Mouse (Mus musculus) MEL (cell line): ENCODE measurements around the gene Zfp827. TPM values are rescaled to one million over a fixed set of nuclear protein-coding genes. Genes with fewer than 3 reads are reported as not detected.

ENCODE experiments used
- DNase-seq: peaks from one replicate; pipeline ENCODE4 v3.0.0; 2011; ENCODE audit warnings: low read depth, low spot score
- H3K27ac ChIP-seq: 2 replicates; pipeline ENCODE4 v1.5.1; 2012; ENCODE audit warnings: low read depth, mild to moderate bottlenecking, control low read depth, low read length, moderate library complexity; ENCODE audit not compliant: control insufficient read depth
- H3K27me3 ChIP-seq, 2 experiments: fragments of 150-350 bp in 1 of 2; sonication (generic) in 1 of 2; 2 replicates each; pipeline ENCODE4 v1.6.1; 2012; ENCODE audit warnings: low read length in 2 of 2, mild to moderate bottlenecking in 2 of 2, improper control_type of control experiment in 1 of 2, moderate library complexity in 1 of 2; ENCODE audit not compliant: insufficient read depth in 2 of 2, control insufficient read depth in 1 of 2
- H3K36me3 ChIP-seq, 2 experiments: 2 replicates each; pipeline ENCODE4 v1.6.1; 2012 to 2014; ENCODE audit warnings: low read length in 2 of 2, improper control_type of control experiment in 1 of 2, inconsistent platforms in 1 of 2, mild to moderate bottlenecking in 1 of 2; ENCODE audit not compliant: insufficient read depth in 2 of 2, control insufficient read depth in 1 of 2
- H3K4me1 ChIP-seq, 2 experiments: fragments of 150-350 bp in 1 of 2; sonication (generic) in 1 of 2; 2 replicates each; pipeline ENCODE4 v1.6.1; 2012; ENCODE audit warnings: low read length in 2 of 2, improper control_type of control experiment in 1 of 2, mild to moderate bottlenecking in 1 of 2; ENCODE audit not compliant: insufficient read depth in 2 of 2, control insufficient read depth in 1 of 2
- H3K4me3 ChIP-seq, 2 experiments: fragments of 150-350 bp in 1 of 2; sonication (generic) in 1 of 2; 2 replicates each; pipeline ENCODE4 v1.5.1; 2012; ENCODE audit warnings: low read depth in 2 of 2, low read length in 2 of 2, mild to moderate bottlenecking in 2 of 2, moderate library complexity in 2 of 2, control low read depth in 1 of 2, improper control_type of control experiment in 1 of 2; ENCODE audit not compliant: control insufficient read depth in 1 of 2, insufficient read depth in 1 of 2
- H3K79me2 ChIP-seq: 2 replicates; pipeline ENCODE4 v1.6.1; 2012; ENCODE audit warnings: mild to moderate bottlenecking, low read length, moderate library complexity; ENCODE audit not compliant: control insufficient read depth, poor library complexity, insufficient read depth
- H3K9ac ChIP-seq: 2 replicates; pipeline ENCODE4 v1.6.1; 2012; ENCODE audit warnings: low read depth, mild to moderate bottlenecking, control low read depth, low read length, moderate library complexity; ENCODE audit not compliant: control insufficient read depth, poor library complexity, severe bottlenecking
- H3K9me3 ChIP-seq: fragments of 150-350 bp; sonication (generic); replicated peaks from 2 replicates; pipeline ENCODE4 v1.6.1; 2012; ENCODE audit warnings: mild to moderate bottlenecking, low read length, improper control_type of control experiment, moderate library complexity; ENCODE audit not compliant: insufficient read depth
- EP300 ChIP-seq, 2 experiments: IDR thresholded peaks; 2 replicates each; pipeline ENCODE4 v1.6.1; 2011; ENCODE audit warnings: improper control_type of control experiment in 2 of 2, low read length in 2 of 2, low read depth in 1 of 2, mild to moderate bottlenecking in 1 of 2
- ETS1 ChIP-seq: IDR thresholded peaks from 2 replicates; pipeline ENCODE4 v1.6.1; 2012; ENCODE audit warnings: low read depth, mild to moderate bottlenecking, inconsistent platforms, low read length, improper control_type of control experiment, moderate library complexity
- KAT2A ChIP-seq: conservative IDR thresholded peaks from 2 replicates; pipeline ENCODE4 v1.6.1; 2012; ENCODE audit warnings: low read depth, low read length, improper control_type of control experiment, inconsistent platforms
- MEF2A ChIP-seq: IDR thresholded peaks from 2 replicates; pipeline ENCODE4 v1.6.1; 2014; ENCODE audit warnings: low read depth, mild to moderate bottlenecking, inconsistent platforms, low read length, improper control_type of control experiment; ENCODE audit not compliant: poor library complexity, insufficient replicate concordance, severe bottlenecking; ENCODE audit errors: extremely low read depth
- MXI1 ChIP-seq: IDR thresholded peaks from 2 replicates; pipeline ENCODE4 v1.6.1; 2011; ENCODE audit warnings: mild to moderate bottlenecking, low read depth, low read length, improper control_type of control experiment
- POLR2AphosphoS2 ChIP-seq: IDR thresholded peaks from 2 replicates; pipeline ENCODE4 v1.6.1; 2011; ENCODE audit warnings: low read length, improper control_type of control experiment
- RAD21 ChIP-seq: IDR thresholded peaks from 2 replicates; pipeline ENCODE4 v1.6.1; 2011; ENCODE audit warnings: mild to moderate bottlenecking, low read depth, low read length, improper control_type of control experiment
- RCOR1 ChIP-seq: IDR thresholded peaks from 2 replicates; pipeline ENCODE4 v1.6.1; 2012; ENCODE audit warnings: low read depth, mild to moderate bottlenecking, inconsistent platforms, low read length, improper control_type of control experiment
- SIN3A ChIP-seq: IDR thresholded peaks from 2 replicates; pipeline ENCODE4 v1.6.1; 2012; ENCODE audit warnings: low read length, improper control_type of control experiment, inconsistent platforms
- TAL1 ChIP-seq: IDR thresholded peaks from 2 replicates; pipeline ENCODE4 v1.6.1; 2012; ENCODE audit warnings: mild to moderate bottlenecking, inconsistent platforms, low read length, moderate library complexity, mixed read lengths
- UBTF ChIP-seq: IDR thresholded peaks from 2 replicates; pipeline ENCODE4 v1.6.1; 2012; ENCODE audit warnings: low read depth, mild to moderate bottlenecking, inconsistent platforms, low read length, improper control_type of control experiment, moderate library complexity, borderline replicate concordance; ENCODE audit not compliant: insufficient read depth
- polyA plus RNA-seq, 2 experiments: library from polyadenylated mRNA; stranded (reverse) in 1 of 2; unstranded in 1 of 2; fragments of >175 nt in 1 of 2; fragments of >200 nt in 1 of 2; gene quantifications; 2 replicates each; pipeline versions ENCODE4 v1.2.1 to v1.2.4; 2012; ENCODE audit warnings: low replicate concordance in 2 of 2, low read depth in 1 of 2; ENCODE audit not compliant: insufficient read length in 2 of 2, insufficient read depth in 1 of 2, missing spikeins in 1 of 2
- total RNA-seq: library from RNA; depleted of rRNA; stranded (reverse); fragments of 300-350 nt; gene quantifications from 2 replicates; pipeline ENCODE4 v1.2.3, GENCODE M21; 2012

Gene Zfp827
- total and polyA plus RNA-seq, 3 experiments = not detected

DNA sequence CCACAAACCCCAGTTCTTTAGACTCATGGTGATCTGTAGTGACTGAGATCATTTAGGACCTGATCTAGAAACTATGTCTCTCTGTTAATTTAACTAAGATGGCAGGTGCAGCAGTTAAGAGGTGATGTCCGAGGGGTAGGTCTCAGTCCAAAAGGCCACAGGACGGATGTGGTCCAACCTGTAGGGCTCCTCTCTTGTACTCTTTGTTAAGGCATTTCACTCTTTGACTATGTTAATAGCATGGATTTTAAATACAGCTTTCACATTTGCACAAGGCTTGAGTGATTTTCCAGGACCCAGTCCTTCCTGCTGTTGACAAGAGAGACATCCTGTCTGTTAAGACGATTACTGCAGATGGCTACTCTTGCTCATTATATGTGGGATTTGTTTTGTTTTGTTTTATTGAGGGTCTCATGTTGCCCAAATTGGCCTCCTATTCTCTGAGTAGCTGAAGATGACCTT, 56.2 kb downstream of the Zfp827 start:
- no peaks in the 10 kb centered on the region for H3K9me3 ChIP-seq
- no peaks in the 10 kb centered on the region for H3K27me3 ChIP-seq
- no peaks in the 10 kb centered on the region for H3K4me1 ChIP-seq
- DNase-seq = no peak
- no peak overlapping the region for H3K4me3 ChIP-seq
- no peak overlapping the region for H3K9ac ChIP-seq
- TF ChIP-seq POLR2AphosphoS2 = no peak
- H3K79me2 ChIP-seq = no peaks in the 10 kb centered on the region
- no peak overlapping the region for H3K27ac ChIP-seq
- no peaks in the 10 kb centered on the region for H3K36me3 ChIP-seq

DNA sequence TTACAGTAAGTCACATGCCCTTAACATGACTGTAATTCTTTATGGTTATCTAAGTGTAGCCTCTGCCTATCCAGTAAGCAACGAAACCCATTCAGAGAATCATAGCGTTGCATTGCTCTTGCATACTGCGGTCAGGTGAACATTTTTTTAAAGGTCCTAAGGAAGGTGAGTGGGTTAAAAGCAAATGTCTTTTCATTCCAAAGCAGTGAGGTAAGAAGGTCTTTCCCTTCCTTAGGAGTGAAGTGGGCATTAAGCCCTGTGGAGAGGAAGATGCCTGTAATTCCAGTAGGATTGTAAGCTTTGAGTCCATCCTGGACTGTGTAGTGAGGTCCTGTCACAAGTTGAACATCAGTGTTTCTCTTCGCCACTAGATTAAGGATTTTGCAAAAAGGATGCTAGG, 66.2 kb downstream of the Zfp827 start:
- H3K36me3 ChIP-seq = no peaks in the 10 kb centered on the region
- TF ChIP-seq KAT2A (no peak), SIN3A (no peak)

DNA sequence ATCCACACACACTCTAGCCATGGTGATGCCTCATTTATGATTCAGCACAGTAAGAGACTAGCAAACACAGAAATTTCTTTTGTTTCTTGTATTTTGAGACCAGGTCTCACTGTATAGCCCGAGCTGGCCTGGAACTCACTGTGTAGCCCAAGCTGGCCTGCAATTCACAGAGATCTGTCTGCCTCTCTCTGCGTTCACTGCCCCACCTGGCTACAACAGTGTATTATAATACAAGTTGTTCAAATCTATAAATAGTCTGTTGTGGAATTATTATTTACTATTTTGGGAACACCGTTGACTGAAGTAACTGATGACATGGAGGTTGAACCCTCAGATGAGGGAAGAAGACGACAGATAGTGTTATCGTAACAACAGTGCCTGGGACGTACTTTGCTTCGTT, 66.9 kb downstream of the Zfp827 start:
- H3K9me3 ChIP-seq = no peaks in the 10 kb centered on the region
- no peak overlapping the region for H3K4me3 ChIP-seq
- no peak overlapping the region for H3K9ac ChIP-seq
- no peaks in the 10 kb centered on the region for H3K79me2 ChIP-seq
- no peaks in the 10 kb centered on the region for H3K4me1 ChIP-seq
- no peak overlapping the region for H3K27ac ChIP-seq
- TF ChIP-seq SIN3A (no peak), RAD21 (no peak), ETS1 (no peak)
- no peaks in the 10 kb centered on the region for H3K27me3 ChIP-seq
- H3K36me3 ChIP-seq = no peaks in the 10 kb centered on the region
- no peak for DNase-seq

More for the DNA sequence above, 66.2 kb downstream of the Zfp827 start:
- no peaks in the 10 kb centered on the region for H3K4me1 ChIP-seq
- no peaks in the 10 kb centered on the region for H3K9me3 ChIP-seq
- no peaks in the 10 kb centered on the region for H3K79me2 ChIP-seq
- H3K27me3 ChIP-seq = no peaks in the 10 kb centered on the region
- DNase-seq = no peak
- H3K4me3 ChIP-seq = no peak overlapping the region
- H3K9ac ChIP-seq = no peak overlapping the region
- H3K27ac ChIP-seq = no peak overlapping the region

DNA sequence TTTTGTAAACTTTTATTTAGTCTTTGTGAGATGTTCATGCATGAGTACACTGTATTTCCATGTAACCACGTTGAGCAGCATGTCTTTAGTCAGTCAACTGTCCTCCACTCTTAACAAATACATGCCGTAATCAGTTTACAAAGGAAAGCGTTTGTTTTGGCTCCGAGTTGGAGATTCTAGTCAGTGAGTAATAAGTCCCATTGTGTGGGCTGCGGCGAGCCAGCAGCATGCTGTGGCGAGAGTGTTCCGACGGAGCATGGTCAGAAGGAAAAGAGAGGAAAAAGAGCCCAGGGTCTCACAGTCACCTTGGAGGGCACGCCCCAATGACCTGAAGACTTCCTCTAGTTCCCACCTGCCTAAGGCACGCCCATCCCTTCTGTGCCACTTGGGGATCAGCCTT, 68.7 kb downstream of the Zfp827 start:
- Histone ChIP-seq H3K4me1 (no peaks in the 10 kb centered on the region), H3K27me3 (no peaks in the 10 kb centered on the region), H3K9me3 (no peaks in the 10 kb centered on the region), H3K27ac (no peak overlapping the region), H3K36me3 (no peaks in the 10 kb centered on the region), H3K4me3 (no peak overlapping the region), H3K9ac (no peak overlapping the region), H3K79me2 (no peaks in the 10 kb centered on the region)
- TF ChIP-seq TAL1 (no peak), POLR2AphosphoS2 (no peak), EP300 (IDR thresholded peaks at IDR 0.05; ENCODE audit: low read depth in 1 of 2, low read length in 2 of 2) (no peak), UBTF (no peak), MEF2A (no peak), MXI1 (no peak), RCOR1 (no peak)
- DNase-seq = no peak
